Mouse (Mus musculus) intestine, embryonic 14.5 days (tissue): ENCODE measurements around the gene Mast4. TPM values are rescaled to one million over a fixed set of nuclear protein-coding genes. Genes with fewer than 3 reads are reported as not detected.

Source experiments
- ATAC-seq: fragments of 200-750 bp; cut with Nextera tagmentation; replicated peaks from 2 replicates; pipeline ENCODE4 v1.8.0; 2017; ENCODE audit warnings: low read depth, moderate number of reproducible peaks, moderate TSS enrichment, moderate library complexity; ENCODE audit not compliant: low FRiP score, low TSS enrichment
- DNase-seq: peaks from one replicate; pipeline ENCODE4 v3.0.0-alpha.2; 2018; ENCODE audit warnings: low spot score
- H3K27ac ChIP-seq: fragments of 300-500 bp; sonication (generic); 2 replicates; pipeline ENCODE4 v1.5.1; 2014; ENCODE audit warnings: low read depth, mild to moderate bottlenecking, control low read depth
- H3K27me3 ChIP-seq: fragments of 300-500 bp; sonication (generic); replicated peaks from 2 replicates; pipeline ENCODE4 v1.6.1; 2014; ENCODE audit warnings: low read length, control low read depth; ENCODE audit not compliant: control insufficient read depth, insufficient read depth
- H3K36me3 ChIP-seq: fragments of 300-500 bp; sonication (generic); 2 replicates; pipeline ENCODE4 v1.6.1; 2014; ENCODE audit warnings: low read length, control low read depth; ENCODE audit not compliant: control insufficient read depth, insufficient read depth
- H3K4me1 ChIP-seq: fragments of 300-500 bp; sonication (generic); replicated peaks from 2 replicates; pipeline ENCODE4 v1.6.1; 2014; ENCODE audit warnings: low read length, control low read depth, mixed read lengths; ENCODE audit not compliant: control insufficient read depth, insufficient read depth
- H3K4me2 ChIP-seq: fragments of 300-500 bp; sonication (generic); 2 replicates; pipeline ENCODE4 v1.6.1; 2014; ENCODE audit warnings: low read length
- H3K4me3 ChIP-seq: fragments of 300-500 bp; sonication (generic); 2 replicates; pipeline ENCODE4 v1.5.1; 2014; ENCODE audit warnings: low read depth, low read length, control low read depth, mixed read lengths
- H3K9ac ChIP-seq: fragments of 300-500 bp; sonication (generic); 2 replicates; pipeline ENCODE4 v1.6.1; 2014; ENCODE audit warnings: mild to moderate bottlenecking, low read length
- H3K9me3 ChIP-seq: fragments of 300-500 bp; sonication (generic); 2 replicates; pipeline ENCODE4 v1.6.1; 2016; ENCODE audit warnings: low read length, control low read depth; ENCODE audit not compliant: control insufficient read depth
- WGBS: fragments of 180-500 bp; shearing (Covaris S2); extraction: QIAGEN DNeasy Blood & Tissue Kit; methylation state at CpG from one replicate; pipeline ENCODE4 v1.1.7; 2014; 5-methylcytosine and 5-hydroxymethylcytosine counted together
- polyA plus RNA-seq: library from polyadenylated mRNA; unstranded; fragments of >200 nt; fragmentation: Nextera tagmentation; extraction: Ambion mirVana; gene quantifications from 2 replicates; pipeline ENCODE4 v1.2.1, GENCODE M21; 2014

Gene Mast4
- polyA plus RNA-seq, 1 experiment from 2014 or later: 31.9 TPM

- 57% methylated on average over 4 of the region's 4 CpGs for WGBS
- no peaks in the 10 kb centered on the region for H3K36me3 ChIP-seq
- no peak overlapping the region for H3K4me3 ChIP-seq
- DNase-seq (no peak), ATAC-seq (no peak)
- no peak overlapping the region for H3K27ac ChIP-seq
- no peaks in the 10 kb centered on the region for H3K4me1 ChIP-seq
- H3K9me3 ChIP-seq: no peaks in the 10 kb centered on the region
- no peak overlapping the region for H3K4me2 ChIP-seq
- no peaks in the 10 kb centered on the region for H3K27me3 ChIP-seq
- H3K9ac ChIP-seq: no peak overlapping the region
Observed at GRCm38 (mm10) chr13:103244053-103244452, 90.2 kb downstream of the Mast4 start.

DNA sequence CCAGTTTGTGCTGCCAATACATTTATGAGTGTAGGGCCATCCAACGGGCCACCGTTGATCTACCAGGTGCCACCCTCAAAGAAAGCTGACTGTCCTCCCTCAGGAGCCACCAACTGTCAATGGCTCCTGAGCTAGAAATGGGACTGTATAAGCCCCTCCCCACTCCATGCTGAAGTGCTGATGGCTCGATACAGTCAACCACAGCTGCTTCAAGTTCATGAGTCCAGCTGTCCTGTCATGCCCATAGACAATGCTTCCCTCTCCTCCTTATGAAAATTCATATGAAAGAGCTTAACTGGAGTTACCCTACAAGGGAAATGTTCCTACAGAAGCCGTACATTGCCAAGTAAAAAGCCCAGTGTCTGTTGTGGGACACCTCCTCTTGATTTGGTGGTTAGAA is 93.2 kb downstream of the Mast4 start:
- H3K9ac ChIP-seq: no peak overlapping the region
- ATAC-seq: no peak
- no peak overlapping the region for H3K4me2 ChIP-seq
- H3K36me3 ChIP-seq: no peaks in the 10 kb centered on the region
- H3K27me3 ChIP-seq: no peaks in the 10 kb centered on the region
- H3K27ac ChIP-seq: no peak overlapping the region
- no peak for DNase-seq
- H3K4me3 ChIP-seq: no peak overlapping the region
- 88% methylated on average over 4 of the region's 4 CpGs for WGBS
- H3K4me1 ChIP-seq: no peaks in the 10 kb centered on the region
- H3K9me3 ChIP-seq: no peaks in the 10 kb centered on the region

DNA sequence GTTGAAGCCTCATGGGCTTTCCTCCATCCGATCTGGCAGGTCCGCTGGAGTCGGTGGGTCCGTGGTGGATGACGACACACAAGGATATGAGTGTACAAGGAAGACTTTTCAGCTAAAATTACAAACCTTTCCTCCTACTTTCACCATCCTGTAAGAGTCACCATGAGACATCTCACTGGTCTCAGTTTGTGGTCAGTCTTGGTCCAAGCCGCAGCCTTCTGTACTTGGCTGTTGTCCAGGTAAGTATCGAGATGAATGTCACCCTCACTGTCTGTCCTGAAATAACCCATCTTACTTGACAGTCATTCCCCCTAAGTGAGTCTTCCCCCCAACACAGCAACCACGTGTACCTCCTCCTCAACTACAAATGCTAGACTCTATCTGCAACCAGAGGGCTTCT is 94.6 kb downstream of the Mast4 start:
- 91% methylated on average over 8 of the region's 8 CpGs for WGBS
- no peak overlapping the region for H3K9ac ChIP-seq
- no peaks in the 10 kb centered on the region for H3K36me3 ChIP-seq
- no peak overlapping the region for H3K4me2 ChIP-seq
- no peak overlapping the region for H3K27ac ChIP-seq
- H3K9me3 ChIP-seq: no peaks in the 10 kb centered on the region
- H3K4me1 ChIP-seq: no peaks in the 10 kb centered on the region
- ATAC-seq: no peak
- H3K4me3 ChIP-seq: no peak overlapping the region
- H3K27me3 ChIP-seq: no peaks in the 10 kb centered on the region
- DNase-seq: no peak

DNA sequence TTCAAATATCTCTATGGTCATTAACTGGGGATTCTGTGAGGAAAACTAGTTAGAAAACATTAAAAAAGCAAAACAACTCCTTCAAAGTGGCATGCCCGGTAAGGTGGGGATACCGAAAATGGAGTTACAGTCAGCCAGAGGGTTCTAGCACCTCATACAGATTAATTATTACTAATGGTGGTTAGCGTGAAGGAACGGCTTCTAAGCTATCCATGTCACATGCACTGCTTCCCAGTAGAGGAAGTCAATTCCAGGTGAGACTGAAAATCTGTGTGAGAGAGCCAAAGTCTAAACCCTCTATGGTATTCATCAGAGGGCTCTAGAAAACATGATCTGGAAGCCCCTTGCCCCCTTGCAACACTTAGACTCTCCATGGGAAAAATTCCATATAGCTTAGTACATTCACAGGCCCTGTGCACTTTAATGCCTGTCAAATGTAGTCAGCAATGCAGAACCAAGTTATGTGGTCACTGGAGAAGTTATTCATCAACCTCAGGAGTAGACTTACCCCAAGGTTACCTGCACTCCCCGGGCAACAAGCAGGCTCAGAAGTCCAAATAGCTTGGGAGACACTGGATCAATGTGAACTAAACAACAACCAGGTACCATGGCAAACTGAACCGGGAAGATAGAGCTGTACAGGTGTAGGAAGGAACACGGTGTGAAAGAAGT is 96.1 kb downstream of the Mast4 start:
- no peak overlapping the region for H3K4me2 ChIP-seq
- H3K9ac ChIP-seq: no peak overlapping the region
- H3K4me1 ChIP-seq: no peaks in the 10 kb centered on the region
- H3K9me3 ChIP-seq: no peaks in the 10 kb centered on the region
- no peak overlapping the region for H3K27ac ChIP-seq
- no peak for ATAC-seq
- H3K4me3 ChIP-seq: no peak overlapping the region
- H3K27me3 ChIP-seq: no peaks in the 10 kb centered on the region
- no peaks in the 10 kb centered on the region for H3K36me3 ChIP-seq
- no peak for DNase-seq
- WGBS: 88% methylated on average over 7 of the region's 7 CpGs

GRCm38 (mm10) chr13:103232171-103232570 is 102.1 kb downstream of the Mast4 start:
- H3K36me3 ChIP-seq: no peaks in the 10 kb centered on the region
- H3K4me1 ChIP-seq: no peaks in the 10 kb centered on the region
- no peaks in the 10 kb centered on the region for H3K9me3 ChIP-seq
- ATAC-seq (no peak), DNase-seq (no peak)
- H3K9ac ChIP-seq: no peak overlapping the region
- no peak overlapping the region for H3K27ac ChIP-seq
- H3K27me3 ChIP-seq: no peaks in the 10 kb centered on the region
- 89% methylated on average over 7 of the region's 7 CpGs for WGBS
- H3K4me3 ChIP-seq: no peak overlapping the region
- H3K4me2 ChIP-seq: no peak overlapping the region

GRCm38 (mm10) chr13:103229069-103229468 is 105.2 kb downstream of the Mast4 start:
- no peaks in the 10 kb centered on the region for H3K9me3 ChIP-seq
- no peak for DNase-seq
- no peaks in the 10 kb centered on the region for H3K36me3 ChIP-seq
- no peak for ATAC-seq
- WGBS: 74% methylated on average over 4 of the region's 4 CpGs
- no peak overlapping the region for H3K4me3 ChIP-seq
- H3K4me1 ChIP-seq: no peaks in the 10 kb centered on the region
- no peak overlapping the region for H3K4me2 ChIP-seq
- no peaks in the 10 kb centered on the region for H3K27me3 ChIP-seq
- H3K9ac ChIP-seq: no peak overlapping the region
- H3K27ac ChIP-seq: no peak overlapping the region

- no peaks in the 10 kb centered on the region for H3K4me1 ChIP-seq
- WGBS: 52% methylated on average over 17 of the region's 17 CpGs
- no peak overlapping the region for H3K4me3 ChIP-seq
- DNase-seq: no peak
- no peaks in the 10 kb centered on the region for H3K36me3 ChIP-seq
- no peaks in the 10 kb centered on the region for H3K27me3 ChIP-seq
- no peak for ATAC-seq
- H3K9ac ChIP-seq: no peak overlapping the region
- H3K9me3 ChIP-seq: no peaks in the 10 kb centered on the region
- no peak overlapping the region for H3K27ac ChIP-seq
- H3K4me2 ChIP-seq: no peak overlapping the region
Observed at GRCm38 (mm10) chr13:103225895-103226815, 108.1 kb downstream of the Mast4 start.

GRCm38 (mm10) chr13:103225217-103225894 is 108.9 kb downstream of the Mast4 start:
- Histone ChIP-seq H3K4me2 (no peak overlapping the region), H3K9ac (no peak overlapping the region), H3K4me1 (no peaks in the 10 kb centered on the region), H3K36me3 (no peaks in the 10 kb centered on the region), H3K4me3 (no peak overlapping the region), H3K9me3 (no peaks in the 10 kb centered on the region), H3K27ac (no peak overlapping the region), H3K27me3 (no peaks in the 10 kb centered on the region)
- DNase-seq (no peak), ATAC-seq (no peak)
- 66% methylated on average over 11 of the region's 11 CpGs for WGBS
